Mouse (Mus musculus): ENCODE measurements around the gene Gm20708.

GRCm38 (mm10) chr11:117881787-117882186 lies 72.3 kb downstream of the Gm20708 start:
- TF ChIP-seq CTCF (conservative IDR thresholded peaks at IDR 0.05; ENCODE audit: low read length) (no peak), POU5F1 (IDR thresholded peaks at IDR 0.05; ENCODE audit: borderline replicate concordance, low read length) (no peak)

All from E14TG2a.4 (cell line).